Mouse (Mus musculus) spleen, postnatal 14 days (tissue): Measurements from ENCODE around the gene Dgki.

Experiments
- DNase-seq, 2 experiments: peaks; one replicate each; pipeline ENCODE4 v3.0.0; 2021 to 2022; ENCODE audit warnings: low spot score in 2 of 2

Gene Dgki

GRCm38 (mm10) chr6:36858258-36859041, 441.5 kb downstream of the Dgki start:
- DNase-seq: no peak

- DNase-seq: no peak
Observed at GRCm38 (mm10) chr6:36857627-36858257, 442.2 kb downstream of the Dgki start.

- no peak for DNase-seq
Observed at GRCm38 (mm10) chr6:36850422-36851129, 449.4 kb downstream of the Dgki start.

GRCm38 (mm10) chr6:36845288-36845687, 454.7 kb downstream of the Dgki start:
- no peak for DNase-seq

- DNase-seq: no peak
Observed at GRCm38 (mm10) chr6:36844258-36844657, 455.7 kb downstream of the Dgki start.

GRCm38 (mm10) chr6:36843031-36843488, 456.9 kb downstream of the Dgki start:
- DNase-seq: no peak

- DNase-seq: no peak
Observed at GRCm38 (mm10) chr6:36842101-36842922, 457.7 kb downstream of the Dgki start.

GRCm38 (mm10) chr6:36841701-36842100, 458.3 kb downstream of the Dgki start:
- DNase-seq: no peak

GRCm38 (mm10) chr6:36841174-36841573, 458.8 kb downstream of the Dgki start:
- no peak for DNase-seq

GRCm38 (mm10) chr6:36838747-36839146, 461.2 kb downstream of the Dgki start:
- no peak for DNase-seq

- DNase-seq: no peak
Observed at GRCm38 (mm10) chr6:36835351-36835750, 464.6 kb downstream of the Dgki start.

GRCm38 (mm10) chr6:36834695-36835265, 465.2 kb downstream of the Dgki start:
- no peak for DNase-seq

GRCm38 (mm10) chr6:36832681-36833080, 467.3 kb downstream of the Dgki start:
- no peak for DNase-seq

- no peak for DNase-seq
Observed at GRCm38 (mm10) chr6:36832207-36832606, 467.8 kb downstream of the Dgki start.

- DNase-seq: no peak
Observed at GRCm38 (mm10) chr6:36830371-36830925, 469.5 kb downstream of the Dgki start.

GRCm38 (mm10) chr6:36819784-36820050, 480.3 kb downstream of the Dgki start:
- no peak for DNase-seq

- no peak for DNase-seq
Observed at GRCm38 (mm10) chr6:36819019-36819783, 480.8 kb downstream of the Dgki start.

- no peak for DNase-seq
Observed at GRCm38 (mm10) chr6:36818281-36819018, 481.5 kb downstream of the Dgki start.

- DNase-seq: no peak
Observed at GRCm38 (mm10) chr6:36816666-36817065, 483.3 kb downstream of the Dgki start.

- DNase-seq: no peak
Observed at GRCm38 (mm10) chr6:36815992-36816391, 484.0 kb downstream of the Dgki start.
